Mouse (Mus musculus) embryonic facial prominence, embryonic 15.5 days (tissue): ENCODE measurements around the gene Pttg1ip. TPM values are rescaled to one million over a fixed set of nuclear protein-coding genes. Genes with fewer than 3 reads are reported as not detected.

Source experiments
- ATAC-seq: fragments of 200-750 bp; cut with Nextera tagmentation; 2 replicates; pipeline ENCODE4 v1.8.0; 2017; ENCODE audit warnings: low read depth, moderate TSS enrichment; ENCODE audit not compliant: insufficient number of reproducible peaks, low FRiP score, low TSS enrichment
- H3K27ac ChIP-seq: fragments of 300-500 bp; sonication (generic); replicated peaks from 2 replicates; pipeline ENCODE4 v1.5.1; 2015; ENCODE audit warnings: mild to moderate bottlenecking, inconsistent platforms
- H3K27me3 ChIP-seq: fragments of 300-500 bp; sonication (generic); 2 replicates; pipeline ENCODE4 v1.6.1; 2015; ENCODE audit warnings: inconsistent platforms
- H3K36me3 ChIP-seq: fragments of 300-500 bp; sonication (generic); 2 replicates; pipeline ENCODE4 v1.6.1; 2015; ENCODE audit warnings: mild to moderate bottlenecking, inconsistent platforms
- H3K4me1 ChIP-seq: fragments of 300-500 bp; sonication (generic); 2 replicates; pipeline ENCODE4 v1.6.1; 2015; ENCODE audit warnings: inconsistent platforms
- H3K4me2 ChIP-seq: fragments of 300-500 bp; sonication (generic); replicated peaks from 2 replicates; pipeline ENCODE4 v1.6.1; 2015; ENCODE audit warnings: mild to moderate bottlenecking, inconsistent platforms
- H3K4me3 ChIP-seq: fragments of 300-500 bp; sonication (generic); replicated peaks from 2 replicates; pipeline ENCODE4 v1.5.1; 2015; ENCODE audit warnings: mild to moderate bottlenecking, inconsistent platforms
- H3K9ac ChIP-seq: fragments of 300-500 bp; sonication (generic); 2 replicates; pipeline ENCODE4 v1.6.1; 2015; ENCODE audit warnings: inconsistent platforms
- H3K9me3 ChIP-seq: fragments of 300-500 bp; sonication (generic); replicated peaks from 2 replicates; pipeline ENCODE4 v1.6.1; 2016; ENCODE audit warnings: inconsistent platforms
- WGBS: fragments of 180-500 bp; shearing (Covaris S2); methylation state at CpG from one replicate; pipeline ENCODE4 v1.1.7; 2015; 5-methylcytosine and 5-hydroxymethylcytosine counted together
- polyA plus RNA-seq: library from polyadenylated mRNA; unstranded; fragments of >200 nt; fragmentation: Nextera tagmentation; extraction: Ambion mirVana; gene quantifications from 2 replicates; pipeline ENCODE4 v1.2.1, GENCODE M21; 2015

Gene Pttg1ip
- polyA plus RNA-seq: 135 and 136 TPM in 2 replicates

DNA sequence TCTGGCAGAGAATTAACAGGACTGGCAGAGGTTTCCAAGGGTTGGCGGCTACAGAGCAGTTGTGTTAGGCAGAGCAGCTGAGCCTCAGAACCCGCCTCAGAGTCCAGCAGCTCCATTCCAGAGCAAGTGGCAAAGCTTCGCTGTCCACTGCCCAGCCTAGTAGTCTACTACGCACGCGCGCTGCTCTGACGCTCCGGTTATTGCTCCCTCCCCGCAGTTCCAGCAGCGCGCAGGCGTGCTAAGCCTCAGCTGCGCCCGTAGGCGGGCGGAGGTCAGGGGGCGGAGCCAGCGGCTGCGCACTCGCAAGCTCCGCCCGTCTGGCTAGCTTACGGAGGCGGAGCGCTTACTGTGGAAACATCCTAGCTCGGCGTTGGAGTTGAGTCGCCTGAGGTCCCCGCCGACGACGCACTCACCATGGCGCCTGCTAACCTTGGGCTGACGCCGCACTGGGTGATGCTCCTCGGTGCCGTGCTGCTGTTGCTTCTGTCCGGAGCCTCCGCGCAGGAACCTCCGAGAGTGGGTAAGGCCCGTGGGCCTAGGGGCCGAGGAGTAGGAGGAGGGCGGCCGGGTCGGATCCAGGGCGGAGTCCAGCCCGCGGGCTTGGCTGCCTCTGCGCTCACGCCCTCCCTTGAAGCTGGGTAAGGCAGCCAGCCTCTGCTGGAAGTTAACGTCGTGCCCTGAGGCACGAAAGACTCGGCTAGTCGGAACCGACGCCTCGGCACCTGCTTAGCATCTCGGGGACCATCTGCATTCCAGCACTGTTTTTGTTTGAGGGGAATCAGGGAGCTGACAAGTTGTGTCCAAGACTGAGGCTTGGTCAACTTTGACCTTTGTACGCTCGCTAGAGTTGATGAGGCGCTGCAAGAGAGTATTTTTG, at the start of gene Pttg1ip:
TSS of gene Pttg1ip (plus strand) at position 313 of the 877 bp plus-strand sequence.
- peaks cover 31% of the 10 kb centered on the region for H3K4me1 ChIP-seq
- 0% methylated on average over 64 of the region's 64 CpGs for WGBS
- H3K9me3 ChIP-seq: no peaks in the 10 kb centered on the region
- H3K4me3 ChIP-seq: peak within 1 kb of the TSS; percentile 91
- H3K4me2 ChIP-seq: peak within 1 kb of the TSS; percentile 67
- H3K27ac ChIP-seq: peak within 1 kb of the TSS; percentile 97
- peak within 1 kb of the TSS; percentile 86 for H3K9ac ChIP-seq
- ATAC-seq: peak; percentile 96
- 0 out of 2 replicates have a peak, but pooled peaks cover 2% of the 10 kb centered on the region for H3K36me3 ChIP-seq
- H3K27me3 ChIP-seq: no peaks in the 10 kb centered on the region

DNA sequence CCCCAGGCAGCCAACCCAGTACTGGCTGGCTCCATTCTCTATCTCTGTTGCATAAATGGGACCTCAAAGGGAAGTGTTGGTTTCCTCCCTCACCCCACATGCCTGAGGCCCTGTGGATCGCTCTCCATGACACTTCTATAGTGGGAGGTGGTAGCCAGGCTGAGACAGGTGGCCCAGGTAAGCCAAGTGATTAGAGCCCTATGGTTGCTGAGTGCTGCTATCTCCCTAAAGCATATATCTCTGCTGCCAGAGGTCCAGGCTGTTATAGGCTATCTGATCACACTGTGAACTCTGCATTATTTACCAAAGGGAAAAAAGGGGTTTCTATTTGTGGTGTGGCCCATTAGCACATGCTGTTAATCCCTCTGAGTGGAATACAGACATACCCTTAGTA, 49.5 kb upstream of the Pttg1ip start:
- WGBS: 79% methylated on average over 1 of the region's 1 CpGs
- no peak for ATAC-seq

DNA sequence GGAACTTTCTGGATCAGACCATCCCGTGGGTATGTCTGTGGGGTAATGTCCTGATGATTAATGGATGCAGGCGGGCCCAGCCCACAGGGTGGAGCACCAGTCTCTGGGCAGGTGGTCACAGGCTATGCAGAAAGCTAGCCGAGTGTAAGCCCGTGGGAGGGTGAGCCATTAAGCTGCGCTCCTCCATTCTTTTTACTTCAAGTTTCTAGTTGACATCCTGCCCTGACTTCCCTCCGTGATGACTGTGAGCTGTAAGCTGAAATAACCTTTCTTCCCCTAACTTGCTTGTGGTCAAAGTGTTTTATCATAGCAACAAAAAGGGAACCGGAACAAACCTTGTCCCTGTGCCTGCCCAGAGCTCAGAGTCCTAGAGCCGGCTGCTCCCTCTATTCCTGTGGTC, 44.8 kb upstream of the Pttg1ip start:
- Histone ChIP-seq H3K27ac (no peak overlapping the region), H3K4me1 (no peaks in the 10 kb centered on the region), H3K4me3 (no peak overlapping the region), H3K4me2 (no peak overlapping the region), H3K9me3 (no peaks in the 10 kb centered on the region), H3K9ac (no peak overlapping the region), H3K27me3 (no peaks in the 10 kb centered on the region), H3K36me3 (no peaks in the 10 kb centered on the region)
- WGBS: 71% methylated on average over 8 of the region's 8 CpGs
- ATAC-seq: no peak

More for the DNA sequence above, 49.5 kb upstream of the Pttg1ip start:
- H3K9me3 ChIP-seq: no peaks in the 10 kb centered on the region
- no peak overlapping the region for H3K4me2 ChIP-seq
- no peak overlapping the region for H3K27ac ChIP-seq
- no peaks in the 10 kb centered on the region for H3K27me3 ChIP-seq
- H3K4me1 ChIP-seq: no peaks in the 10 kb centered on the region
- H3K9ac ChIP-seq: no peak overlapping the region
- H3K4me3 ChIP-seq: no peak overlapping the region
- H3K36me3 ChIP-seq: no peaks in the 10 kb centered on the region

DNA sequence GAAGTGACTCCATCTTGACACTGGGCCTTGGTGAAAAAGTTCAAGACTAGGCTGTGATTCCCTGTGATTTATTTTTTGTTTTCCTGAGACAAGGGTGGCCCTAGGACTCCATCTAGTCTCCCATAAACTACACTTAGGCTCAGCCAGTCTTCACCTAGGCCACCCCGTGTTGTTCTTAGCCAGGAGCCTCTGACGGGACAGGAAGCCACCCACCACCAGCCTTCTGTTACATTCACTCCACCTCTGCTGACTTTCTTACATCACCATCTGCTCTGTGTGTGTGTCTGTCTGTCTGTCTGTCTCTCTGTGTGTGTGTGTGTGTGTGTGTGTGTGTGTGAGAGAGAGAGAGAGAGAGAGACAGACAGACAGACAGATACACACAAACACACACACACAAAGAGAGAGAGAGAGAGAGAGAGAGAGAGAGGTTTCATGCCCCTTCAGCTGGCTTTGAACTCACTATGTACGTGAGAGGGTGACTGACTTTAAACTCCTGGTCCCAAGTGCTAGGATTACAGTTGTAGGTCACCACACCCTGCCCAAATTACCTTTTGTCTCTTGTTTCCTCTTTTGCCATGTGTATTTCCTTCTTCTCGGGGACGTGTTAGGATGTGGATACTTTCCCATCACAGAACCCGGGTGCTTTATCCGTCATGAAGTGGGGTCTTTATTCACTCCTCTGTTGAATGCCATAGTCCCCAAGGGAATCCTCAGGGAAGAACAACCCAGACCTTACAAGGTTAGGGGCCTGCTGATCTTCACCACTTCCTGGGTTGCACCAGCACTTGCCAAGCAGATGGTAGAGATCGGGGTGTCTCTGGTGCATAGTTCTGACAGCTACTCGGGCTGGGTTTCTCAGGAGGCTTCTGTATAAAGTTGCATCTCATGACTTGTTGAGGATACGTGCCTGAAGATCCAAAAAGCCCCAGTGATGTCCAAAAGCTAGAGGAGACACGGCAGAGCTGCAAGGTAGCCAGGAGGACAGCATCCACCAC, 44.0 kb upstream of the Pttg1ip start:
- Histone ChIP-seq H3K4me2 (no peak overlapping the region), H3K27ac (no peak overlapping the region), H3K27me3 (no peaks in the 10 kb centered on the region), H3K9ac (no peak overlapping the region), H3K36me3 (no peaks in the 10 kb centered on the region), H3K9me3 (no peaks in the 10 kb centered on the region), H3K4me3 (no peak overlapping the region), H3K4me1 (no peaks in the 10 kb centered on the region)
- no peak for ATAC-seq
- WGBS: 77% methylated on average over 11 of the region's 11 CpGs

DNA sequence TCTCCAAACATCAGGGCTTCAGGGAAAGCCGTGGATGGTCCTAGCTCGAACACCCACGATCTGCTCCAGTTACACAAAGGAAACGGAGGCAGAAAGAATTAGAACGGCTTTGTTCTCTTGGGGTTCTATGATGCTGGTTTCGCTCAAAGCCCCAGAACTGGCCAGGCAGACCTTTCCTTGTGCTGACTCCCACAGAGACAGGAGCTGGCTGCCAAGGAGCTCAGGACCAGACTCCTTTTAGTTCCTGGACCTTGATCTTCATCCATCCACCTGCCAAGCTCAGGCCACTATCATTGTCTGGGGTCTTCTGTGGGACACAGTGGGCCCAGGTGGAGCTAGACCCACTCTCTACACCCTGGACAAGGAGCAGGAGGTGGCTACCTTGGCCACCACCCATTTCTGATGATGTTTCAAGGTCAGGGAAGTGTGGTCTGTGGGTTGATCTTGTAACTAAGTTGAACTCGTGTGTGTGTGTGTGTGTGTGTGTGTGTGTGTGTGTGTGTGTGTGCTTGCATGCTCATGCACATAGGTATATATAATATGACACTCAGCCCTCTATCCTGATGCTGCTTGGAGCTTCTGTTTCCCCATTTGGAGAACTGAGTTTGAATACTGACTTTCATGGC, 42.1 kb upstream of the Pttg1ip start:
- 76% methylated on average over 7 of the region's 7 CpGs for WGBS
- H3K9me3 ChIP-seq: no peaks in the 10 kb centered on the region
- ATAC-seq: no peak

DNA sequence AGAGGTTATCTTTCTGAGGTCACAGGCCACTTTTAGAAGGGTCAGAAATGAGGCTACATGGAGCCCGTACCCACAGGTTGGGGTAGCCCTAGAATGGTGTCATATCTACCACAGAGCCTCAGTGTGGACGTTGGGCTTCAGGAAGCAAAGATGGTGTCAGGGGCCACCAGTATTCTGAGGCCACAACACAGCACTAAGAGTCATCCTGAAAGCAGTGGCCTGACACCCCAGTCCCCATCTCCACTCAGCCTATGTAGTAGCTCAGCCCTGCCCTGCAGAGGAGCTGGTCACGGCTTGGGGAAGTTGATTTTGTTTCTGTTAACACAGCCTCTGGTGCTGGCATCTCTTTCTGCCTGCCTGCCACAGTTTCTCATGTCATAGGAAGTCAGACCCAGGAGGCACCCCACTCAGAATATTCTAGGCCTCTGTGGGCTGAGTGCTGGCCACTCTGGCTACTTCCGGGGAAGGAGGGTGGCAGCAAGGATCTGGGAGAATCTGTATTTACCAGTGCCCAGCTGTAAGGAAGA, 40.9 kb upstream of the Pttg1ip start:
- no peaks in the 10 kb centered on the region for H3K27me3 ChIP-seq
- H3K9me3 ChIP-seq: no peaks in the 10 kb centered on the region
- 71% methylated on average over 4 of the region's 4 CpGs for WGBS
- no peak overlapping the region for H3K4me2 ChIP-seq
- no peak overlapping the region for H3K27ac ChIP-seq
- no peaks in the 10 kb centered on the region for H3K36me3 ChIP-seq
- H3K4me3 ChIP-seq: no peak overlapping the region
- no peak overlapping the region for H3K9ac ChIP-seq
- ATAC-seq: no peak
- no peaks in the 10 kb centered on the region for H3K4me1 ChIP-seq

More for the DNA sequence above, 42.1 kb upstream of the Pttg1ip start:
- Histone ChIP-seq H3K27ac (no peak overlapping the region), H3K9ac (no peak overlapping the region), H3K36me3 (no peaks in the 10 kb centered on the region), H3K4me2 (no peak overlapping the region), H3K4me1 (no peaks in the 10 kb centered on the region), H3K27me3 (no peaks in the 10 kb centered on the region), H3K4me3 (no peak overlapping the region)

DNA sequence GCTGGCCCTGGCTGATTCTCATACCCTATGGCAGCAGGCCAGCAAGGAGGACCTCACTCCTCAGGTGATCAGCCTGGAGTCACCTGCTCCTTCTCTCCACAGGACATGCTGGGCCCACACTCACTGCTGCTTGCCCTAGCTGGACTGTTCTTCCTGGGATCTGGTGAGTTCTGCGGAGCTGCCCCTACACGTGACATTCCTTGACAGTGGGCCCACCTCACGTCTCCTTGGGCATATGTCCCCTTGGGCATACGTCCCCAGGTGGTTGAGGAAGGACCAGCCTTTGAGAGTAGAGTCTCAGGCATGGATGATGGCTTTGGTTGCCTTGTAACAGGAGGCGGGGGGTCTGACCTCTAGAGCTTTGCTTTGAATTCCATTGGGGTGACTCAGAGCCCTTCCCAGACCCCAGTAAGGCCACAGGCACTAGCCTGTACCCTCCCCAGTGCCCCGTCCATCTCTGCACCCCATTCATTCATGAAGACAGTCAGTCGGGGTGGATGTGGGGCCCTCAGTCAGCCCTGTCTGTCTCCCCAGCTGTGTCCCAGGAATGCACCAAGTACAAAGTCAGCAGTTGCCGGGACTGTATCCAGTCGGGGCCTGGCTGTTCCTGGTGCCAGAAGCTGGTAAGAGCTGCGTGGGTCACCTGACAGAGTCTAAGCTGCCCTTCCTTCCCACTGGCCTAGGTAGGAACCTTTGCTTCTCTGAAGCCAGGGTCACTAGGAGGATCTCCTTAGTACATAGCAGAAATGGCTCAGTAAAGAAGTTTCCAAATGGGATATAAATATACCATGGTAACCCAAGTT, 39.5 kb upstream of the Pttg1ip start:
- Histone ChIP-seq H3K4me3 (no peak overlapping the region), H3K4me2 (no peak overlapping the region), H3K27me3 (no peaks in the 10 kb centered on the region), H3K9ac (no peak overlapping the region), H3K27ac (no peak overlapping the region), H3K4me1 (no peaks in the 10 kb centered on the region), H3K36me3 (no peaks in the 10 kb centered on the region), H3K9me3 (no peaks in the 10 kb centered on the region)
- ATAC-seq: no peak
- WGBS: 72% methylated on average over 10 of the region's 10 CpGs

DNA sequence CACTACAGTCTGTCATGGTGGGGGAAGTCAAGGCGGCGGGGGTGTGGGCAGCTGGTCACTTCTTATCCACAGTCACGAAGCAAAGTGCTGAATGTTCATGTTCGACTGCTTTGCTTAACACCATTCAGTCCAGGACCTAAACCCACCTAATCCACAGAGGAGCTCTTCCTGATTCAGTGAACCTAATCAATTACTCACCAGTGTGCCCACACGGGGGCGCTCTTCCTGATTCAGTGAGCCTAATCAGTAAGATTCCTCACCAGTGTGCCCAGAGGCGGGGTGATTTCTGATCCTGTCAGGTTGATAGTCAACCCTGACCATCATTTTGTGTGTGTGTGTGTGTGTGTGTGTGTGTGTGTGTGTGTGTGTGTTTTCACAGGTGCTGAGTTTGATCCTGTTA, 38.3 kb upstream of the Pttg1ip start:
- no peak for ATAC-seq
- H3K4me3 ChIP-seq: no peak overlapping the region
- no peaks in the 10 kb centered on the region for H3K4me1 ChIP-seq
- H3K36me3 ChIP-seq: no peaks in the 10 kb centered on the region
- H3K9me3 ChIP-seq: no peaks in the 10 kb centered on the region
- H3K27ac ChIP-seq: no peak overlapping the region
- no peak overlapping the region for H3K4me2 ChIP-seq
- no peaks in the 10 kb centered on the region for H3K27me3 ChIP-seq
- no peak overlapping the region for H3K9ac ChIP-seq
- 43% methylated on average over 7 of the region's 7 CpGs for WGBS

DNA sequence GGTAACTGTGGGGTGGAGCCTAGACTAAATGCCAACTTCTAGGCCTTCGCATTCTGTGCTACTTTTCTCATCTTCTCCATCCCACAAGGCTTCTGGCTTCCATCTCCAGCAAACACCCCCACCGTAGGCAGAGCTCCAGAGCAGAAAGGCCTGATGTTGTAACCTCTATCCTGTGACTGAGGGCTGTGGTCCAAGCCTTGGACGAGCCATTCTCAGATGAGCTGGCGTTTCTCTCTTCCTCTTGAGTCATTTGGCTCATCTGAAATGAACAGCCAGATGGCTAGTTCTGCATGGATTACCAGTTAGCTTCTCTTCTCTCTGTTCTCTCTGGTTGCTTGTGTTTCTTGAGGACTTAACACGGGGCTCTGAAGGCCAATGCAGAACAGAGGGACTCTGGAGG, 36.6 kb upstream of the Pttg1ip start:
- H3K9me3 ChIP-seq: no peaks in the 10 kb centered on the region
- H3K36me3 ChIP-seq: no peaks in the 10 kb centered on the region
- no peaks in the 10 kb centered on the region for H3K4me1 ChIP-seq
- no peaks in the 10 kb centered on the region for H3K27me3 ChIP-seq
- ATAC-seq: no peak
- H3K4me2 ChIP-seq: no peak overlapping the region
- H3K4me3 ChIP-seq: no peak overlapping the region
- no peak overlapping the region for H3K27ac ChIP-seq
- 77% methylated on average over 5 of the region's 5 CpGs for WGBS
- no peak overlapping the region for H3K9ac ChIP-seq

DNA sequence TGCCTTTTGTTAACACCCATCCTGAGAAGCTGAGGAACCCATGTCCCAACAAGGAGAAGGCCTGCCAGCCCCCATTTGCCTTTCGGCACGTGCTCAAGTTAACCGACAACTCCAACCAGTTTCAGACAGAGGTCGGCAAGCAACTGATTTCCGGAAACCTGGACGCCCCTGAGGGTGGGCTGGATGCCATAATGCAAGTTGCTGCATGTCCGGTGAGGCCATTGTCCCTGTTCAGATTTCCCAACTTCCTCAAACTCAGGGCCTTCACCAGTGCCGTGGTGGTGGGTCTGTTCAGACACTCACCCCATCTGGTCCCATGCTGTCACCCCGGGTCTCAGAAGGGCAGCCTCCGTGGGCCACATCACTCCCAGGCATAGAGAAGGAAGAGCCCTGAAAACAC, 32.9 kb upstream of the Pttg1ip start:
- H3K4me3 ChIP-seq: no peak overlapping the region
- H3K9me3 ChIP-seq: no peaks in the 10 kb centered on the region
- H3K4me1 ChIP-seq: no peaks in the 10 kb centered on the region
- no peak for ATAC-seq
- no peak overlapping the region for H3K9ac ChIP-seq
- H3K27me3 ChIP-seq: no peaks in the 10 kb centered on the region
- no peak overlapping the region for H3K27ac ChIP-seq
- WGBS: 69% methylated on average over 10 of the region's 10 CpGs
- H3K36me3 ChIP-seq: no peaks in the 10 kb centered on the region
- no peak overlapping the region for H3K4me2 ChIP-seq
